8 mouse cellular contexts compared by ENCODE assay signal in the genomic region with DNA sequence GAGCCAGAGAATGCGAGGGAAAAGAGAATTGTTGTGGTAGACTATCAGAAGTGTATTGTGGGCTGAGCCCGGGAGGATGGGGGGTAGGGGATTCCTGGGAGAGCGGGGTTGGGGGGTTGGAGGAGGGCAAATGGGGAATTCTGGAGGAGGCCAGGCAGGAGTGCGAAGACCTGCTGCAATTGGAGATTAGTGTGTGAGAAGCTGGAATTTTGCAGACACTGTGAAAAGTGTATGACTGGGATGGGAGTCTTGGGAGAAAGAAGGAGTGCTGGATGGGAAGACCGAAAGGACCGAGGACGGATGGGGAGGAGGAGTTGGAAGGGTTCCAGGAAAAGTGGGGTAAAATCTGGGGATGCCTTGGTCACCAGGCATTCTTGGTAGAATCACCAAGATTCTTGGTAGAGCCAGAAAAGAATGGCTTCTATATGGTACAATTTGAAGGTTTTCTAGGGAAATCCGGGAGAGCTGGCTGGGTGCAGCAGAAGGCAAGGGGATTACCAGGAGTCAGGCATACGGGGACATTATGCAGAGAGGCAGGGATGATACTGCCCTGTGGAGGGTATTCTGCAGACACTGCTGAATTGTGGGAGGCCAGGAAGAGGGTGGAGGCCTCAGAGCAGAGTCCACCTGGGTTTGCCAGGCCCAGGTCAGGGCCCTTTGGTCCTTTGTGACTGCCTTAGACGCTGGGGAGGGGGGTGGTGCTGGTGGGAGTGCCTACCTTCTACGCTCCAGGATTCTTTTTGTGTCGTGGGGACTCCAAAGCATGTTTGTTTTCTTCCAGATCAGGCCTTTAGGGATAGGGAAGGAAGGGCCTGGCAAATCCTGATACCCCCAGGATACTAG. TPM values are rescaled to one million over a fixed set of nuclear protein-coding genes. Genes with fewer than 3 reads are reported as not detected.
A peak's percentile ranks its signal among the peaks of the same experiment; 100 is the strongest.
DNase-seq lines count a peak whose midpoint lies in the region; ATAC-seq lines count a peak whose summit lies in the region.

No protein-coding gene starts in this region.

- ATAC-seq in liver, embryonic 11.5 days (replicated peaks; ENCODE audit: low FRiP score): no peak
- ATAC-seq in forebrain, embryonic 15.5 days (replicated peaks): peak; percentile 12
- ATAC-seq in neural tube, embryonic 14.5 days (ENCODE audit: low read depth): peak; percentile 6

- peak overlapping the region; percentile 53 for H3K4me3 ChIP-seq in liver, embryonic 11.5 days (ENCODE audit: low read depth, low read length)
- H3K4me3 ChIP-seq in forebrain, embryonic 15.5 days: peak overlapping the region; percentile 87
- peak overlapping the region; percentile 59 for H3K4me3 ChIP-seq in neural tube, embryonic 14.5 days (ENCODE audit: low read depth, low read length)

- H3K9ac ChIP-seq in liver, embryonic 11.5 days (ENCODE audit: low read depth, low read length): peak overlapping the region; percentile 17; the same call in 1 of the 2 replicates
- H3K9ac ChIP-seq in forebrain, embryonic 15.5 days (replicated peaks): peak overlapping the region; percentile 78
- H3K9ac ChIP-seq in neural tube, embryonic 14.5 days (replicated peaks; ENCODE audit: low read depth, low read length): peak overlapping the region; percentile 51

- no peak for DNase-seq in liver, embryonic 11.5 days (ENCODE audit: low spot score)
- no peak for DNase-seq in liver
- peak; percentile 60 to 85 for DNase-seq in kidney, postnatal 25 days
- no peak for DNase-seq in adrenal gland, adult 2 months
- DNase-seq in thymus, adult 18-20 months: no peak
- DNase-seq in thymus, postnatal 25 days: no peak

- H3K27ac ChIP-seq in liver, embryonic 11.5 days (ENCODE audit: low read depth, low read length): no peak overlapping the region
- peak overlapping the region; percentile 66 for H3K27ac ChIP-seq in forebrain, embryonic 15.5 days (replicated peaks)
- peak overlapping the region; percentile 45; the same call in 1 of the 2 replicates for H3K27ac ChIP-seq in neural tube, embryonic 14.5 days (ENCODE audit: low read depth, low read length)

- 12% methylated on average over 12 of the region's 12 CpGs for WGBS in liver, embryonic 11.5 days
- WGBS in forebrain, embryonic 15.5 days: 2% methylated on average over 12 of the region's 12 CpGs
- WGBS in neural tube, embryonic 14.5 days: under 1% methylated on average over 12 of the region's 12 CpGs

- no peaks in the 10 kb centered on the region for H3K9me3 ChIP-seq in liver, embryonic 11.5 days (ENCODE audit: control insufficient read depth, low read length)
- H3K9me3 ChIP-seq in forebrain, embryonic 15.5 days: no peaks in the 10 kb centered on the region
- H3K9me3 ChIP-seq in neural tube, embryonic 14.5 days (ENCODE audit: control insufficient read depth, low read length): no peaks in the 10 kb centered on the region

- H3K36me3 ChIP-seq in liver, embryonic 11.5 days (ENCODE audit: control insufficient read depth, insufficient read depth, low read length): no peaks in the 10 kb centered on the region
- no peaks in the 10 kb centered on the region for H3K36me3 ChIP-seq in forebrain, embryonic 15.5 days
- no peaks in the 10 kb centered on the region for H3K36me3 ChIP-seq in neural tube, embryonic 14.5 days (ENCODE audit: control insufficient read depth, insufficient read depth, low read length)

- H3K27me3 ChIP-seq in liver, embryonic 11.5 days (replicated peaks; ENCODE audit: control insufficient read depth, insufficient read depth, low read length): peaks cover 22% of the 10 kb centered on the region
- no peaks in the 10 kb centered on the region for H3K27me3 ChIP-seq in forebrain, embryonic 15.5 days
- no peaks in the 10 kb centered on the region for H3K27me3 ChIP-seq in neural tube, embryonic 14.5 days (ENCODE audit: control insufficient read depth, insufficient read depth, low read length)

- H3K4me1 ChIP-seq in liver, embryonic 11.5 days (replicated peaks; ENCODE audit: control insufficient read depth, insufficient read depth, low read length): peaks cover 11% of the 10 kb centered on the region
- H3K4me1 ChIP-seq in forebrain, embryonic 15.5 days: peaks cover 55% of the 10 kb centered on the region
- H3K4me1 ChIP-seq in neural tube, embryonic 14.5 days (ENCODE audit: control insufficient read depth, insufficient read depth, low read length): peaks cover 40% of the 10 kb centered on the region

- peak overlapping the region; percentile 73 for H3K4me2 ChIP-seq in liver, embryonic 11.5 days
- H3K4me2 ChIP-seq in forebrain, embryonic 15.5 days (replicated peaks): peak overlapping the region; percentile 87
- peak overlapping the region; percentile 84 for H3K4me2 ChIP-seq in neural tube, embryonic 14.5 days (ENCODE audit: low read depth, low read length)

RNA-seq across cellular contexts. Expression of gene Igsf9, which starts 1.2 kb away (rescaled TPM):
- polyA plus RNA-seq in liver, embryonic 11.5 days (2014; fragmentation: Nextera tagmentation; extraction: Ambion mirVana): 9.7 and 13.8 TPM in 2 replicates
- polyA plus RNA-seq in forebrain, embryonic 15.5 days (2015; fragmentation: Nextera tagmentation; extraction: Ambion mirVana): 74.0 and 78.3 TPM in 2 replicates
- 29.6 and 32.4 TPM in 2 replicates for polyA plus RNA-seq in neural tube, embryonic 14.5 days (2014; fragmentation: Nextera tagmentation; extraction: Ambion mirVana)
- 1 to 10 TPM in 1 of 2 experiments, under 1 TPM in 1; 0.78 to 3.8 TPM for total RNA-seq in adrenal gland, adult 2 months (2021)
- 7.4 and 7.9 TPM in 2 replicates for polyA plus RNA-seq in adrenal gland, adult 2 months (2012; rRNA removed)

RNA-seq across cellular contexts. Expression of gene Slamf9, which starts 7.6 kb away (rescaled TPM):
- 0.55 and 1.4 TPM in 2 replicates for polyA plus RNA-seq in liver, embryonic 11.5 days (2014; fragmentation: Nextera tagmentation; extraction: Ambion mirVana)
- not detected in 2 replicates for polyA plus RNA-seq in forebrain, embryonic 15.5 days (2015; fragmentation: Nextera tagmentation; extraction: Ambion mirVana)
- 0.21 and 0.31 TPM in 2 replicates for polyA plus RNA-seq in neural tube, embryonic 14.5 days (2014; fragmentation: Nextera tagmentation; extraction: Ambion mirVana)
- 1 to 10 TPM; 3.2 to 7.9 TPM for total RNA-seq in adrenal gland, adult 2 months (2021)
- 4.5 and 4.9 TPM in 2 replicates for polyA plus RNA-seq in adrenal gland, adult 2 months (2012; rRNA removed)

RNA-seq across cellular contexts. Expression of gene Tagln2, which starts 17.1 kb away (rescaled TPM):
- polyA plus RNA-seq in liver, embryonic 11.5 days (2014; fragmentation: Nextera tagmentation; extraction: Ambion mirVana): 248 and 257 TPM in 2 replicates
- polyA plus RNA-seq in forebrain, embryonic 15.5 days (2015; fragmentation: Nextera tagmentation; extraction: Ambion mirVana): 46.6 and 52.7 TPM in 2 replicates
- polyA plus RNA-seq in neural tube, embryonic 14.5 days (2014; fragmentation: Nextera tagmentation; extraction: Ambion mirVana): 56.9 and 107 TPM in 2 replicates
- 100 to 1,000 TPM in 1 of 2 experiments, 10 to 100 TPM in 1; 60.9 to 108 TPM for total RNA-seq in adrenal gland, adult 2 months (2021)
- polyA plus RNA-seq in adrenal gland, adult 2 months (2012; rRNA removed): 89.5 and 121 TPM in 2 replicates

RNA-seq across cellular contexts. Expression of gene Cfap45, which starts 37.9 kb away (rescaled TPM):
- polyA plus RNA-seq in liver, embryonic 11.5 days (2014; fragmentation: Nextera tagmentation; extraction: Ambion mirVana): 0.77 and 1.4 TPM in 2 replicates
- 1.9 and 3.1 TPM in 2 replicates for polyA plus RNA-seq in forebrain, embryonic 15.5 days (2015; fragmentation: Nextera tagmentation; extraction: Ambion mirVana)
- 3.1 and 3.5 TPM in 2 replicates for polyA plus RNA-seq in neural tube, embryonic 14.5 days (2014; fragmentation: Nextera tagmentation; extraction: Ambion mirVana)
- under 1 TPM; 0.31 to 0.37 TPM for total RNA-seq in adrenal gland, adult 2 months (2021)
- 0.15 TPM in 1 of 2 replicates, not detected in the other for polyA plus RNA-seq in adrenal gland, adult 2 months (2012; rRNA removed)

Comparison
In these comparisons a context has a peak if more than half of its experiments do, and no peak if none do; other contexts are left out.
1. DNase-seq: peak in kidney, postnatal 25 days (2 of 2); none in liver, embryonic 11.5 days (single experiment), liver (single experiment), adrenal gland, adult 2 months (single experiment), thymus, adult 18-20 months (0 of 2) and thymus, postnatal 25 days (single experiment).
2. H3K9ac ChIP-seq: peak in every context shown above with its lines; median percentile 78 in forebrain, embryonic 15.5 days; 51 in neural tube, embryonic 14.5 days; 17 in liver, embryonic 11.5 days.
3. Peak in every context shown above with its lines, with median percentiles within 50 percentile points of each other: H3K4me2 ChIP-seq and H3K4me3 ChIP-seq.